Mouse (Mus musculus) layer of hippocampus, postnatal 36 days (tissue): Measurements from ENCODE around the gene Ints7. TPM values are rescaled to one million over a fixed set of nuclear protein-coding genes. Genes with fewer than 3 reads are reported as not detected.

Source experiments
- DNase-seq, 2 experiments: peaks; one replicate each; pipeline ENCODE4 v3.0.0; 2022
- total RNA-seq, 2 experiments: library from RNA; stranded (reverse); gene quantifications; 2 replicates each; pipeline ENCODE4 v1.2.3; 2021

Ints7 gene
- total RNA-seq, 2 experiments from 2014 or later = 23.9 to 25.0 TPM

- DNase-seq = no peak
Observed at GRCm38 (mm10) chr1:191632511-191633095, 57.2 kb downstream of the Ints7 start.

DNA sequence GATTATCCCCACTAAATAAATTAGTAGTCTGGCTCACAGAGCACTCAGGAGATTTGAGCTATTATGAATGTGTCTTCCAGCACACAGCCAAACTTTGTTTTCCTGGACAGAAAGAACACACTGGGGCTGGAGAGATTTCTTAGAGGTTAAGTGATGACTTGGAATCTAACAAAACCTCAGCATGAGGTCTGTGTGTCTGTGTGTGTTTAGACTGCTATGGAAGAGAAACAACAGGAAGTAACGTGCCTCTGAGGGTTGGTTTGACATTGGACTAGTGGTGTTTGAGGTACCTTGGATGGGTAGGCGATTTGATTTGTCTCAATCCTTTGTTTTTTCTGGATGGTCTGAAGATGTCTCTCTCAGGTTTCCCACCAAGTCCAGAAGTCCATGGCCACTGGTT lies 58.7 kb downstream of the Ints7 start:
- DNase-seq = no peak

DNA sequence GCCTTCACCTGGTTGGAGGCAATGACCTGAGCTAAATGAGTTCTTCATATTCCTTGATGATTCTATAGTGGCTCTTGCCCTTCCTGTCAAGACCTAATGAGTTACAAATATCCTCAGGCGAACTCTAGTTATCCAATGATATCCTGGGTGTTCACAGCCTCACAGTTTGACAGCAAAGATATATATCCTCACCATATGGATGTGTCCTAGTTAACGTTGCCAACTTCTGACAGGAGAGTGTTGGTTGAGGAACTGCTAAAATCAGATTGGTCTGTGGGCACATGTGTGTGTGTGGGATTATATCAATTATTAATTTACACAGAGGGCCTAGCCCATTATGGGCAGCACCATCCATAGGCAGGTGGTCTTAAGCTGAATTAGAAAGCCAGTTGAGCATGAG lies 63.0 kb downstream of the Ints7 start:
- DNase-seq = no peak

DNA sequence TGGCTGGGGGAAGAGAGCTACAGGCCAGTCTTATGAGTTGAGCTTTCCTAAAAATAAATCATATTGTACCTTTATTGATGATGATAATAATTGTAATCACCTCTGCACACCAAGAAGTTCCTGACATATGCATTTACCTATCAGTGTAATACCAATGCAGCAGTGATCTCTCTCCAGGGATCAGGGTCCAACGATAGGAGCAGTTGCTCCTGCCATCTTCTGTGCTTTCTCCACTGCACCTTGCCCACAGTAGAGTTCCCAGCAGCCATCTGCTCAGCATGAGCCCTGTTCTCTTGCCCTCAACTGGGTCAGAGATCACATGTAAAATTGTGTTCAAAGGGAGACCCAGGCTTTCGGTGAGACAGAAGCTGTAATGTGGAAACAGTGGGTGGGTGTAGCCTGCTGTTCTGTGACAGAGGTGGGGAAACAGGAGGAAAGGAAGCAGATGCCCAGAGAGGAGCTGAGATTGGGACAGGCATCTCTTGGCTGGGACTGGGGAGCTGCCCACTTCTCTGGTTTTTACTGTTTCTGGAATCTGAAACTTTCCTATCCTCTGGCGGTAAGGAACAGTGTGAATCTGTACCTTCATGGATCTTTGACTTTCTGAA lies 63.9 kb downstream of the Ints7 start:
- no peak for DNase-seq

- no peak for DNase-seq
Observed at GRCm38 (mm10) chr1:191640146-191640545, 64.7 kb downstream of the Ints7 start.

DNA sequence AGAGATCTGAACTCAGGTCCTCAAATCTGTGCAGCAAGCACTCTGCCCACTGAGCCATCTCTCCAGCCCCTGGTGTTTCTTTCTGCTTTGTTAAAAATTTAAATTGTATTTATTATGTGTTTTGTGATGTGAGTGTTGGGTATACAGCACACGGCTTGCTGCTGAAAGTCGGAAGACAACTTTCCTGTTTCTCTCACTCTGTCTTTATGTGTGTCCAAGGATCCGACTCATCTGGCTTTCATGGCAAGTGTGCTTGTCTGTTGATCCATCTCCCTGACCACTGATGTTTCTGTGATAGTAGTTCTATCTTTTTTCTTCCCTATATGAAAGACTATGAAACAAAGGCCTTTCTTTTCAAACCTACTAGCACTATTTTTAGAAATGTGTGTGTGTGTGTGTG lies 65.4 kb downstream of the Ints7 start:
- no peak for DNase-seq

GRCm38 (mm10) chr1:191641438-191641837 lies 66.0 kb downstream of the Ints7 start:
- no peak for DNase-seq

DNA sequence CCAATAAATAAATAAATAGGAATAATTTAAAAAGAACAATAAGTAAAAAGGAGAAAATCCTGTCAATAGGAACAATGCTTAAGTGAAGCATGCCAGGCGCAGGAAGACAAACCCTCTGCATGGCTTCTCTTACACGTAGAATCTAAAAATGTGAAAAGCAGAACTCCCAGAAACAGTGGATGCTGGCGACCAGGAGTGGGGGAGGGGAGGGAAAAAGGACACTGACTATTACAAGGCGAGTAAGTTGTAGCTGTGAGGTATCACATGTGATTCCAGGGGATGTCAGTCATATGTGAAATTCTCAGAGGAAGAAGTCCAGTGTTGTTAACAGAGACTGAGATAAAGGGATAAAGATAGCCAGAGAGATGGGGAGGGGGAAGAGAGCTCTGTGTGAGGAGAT lies 67.5 kb downstream of the Ints7 start:
- no peak for DNase-seq

- DNase-seq = no peak
Observed at GRCm38 (mm10) chr1:191645921-191646320, 70.5 kb downstream of the Ints7 start.

DNA sequence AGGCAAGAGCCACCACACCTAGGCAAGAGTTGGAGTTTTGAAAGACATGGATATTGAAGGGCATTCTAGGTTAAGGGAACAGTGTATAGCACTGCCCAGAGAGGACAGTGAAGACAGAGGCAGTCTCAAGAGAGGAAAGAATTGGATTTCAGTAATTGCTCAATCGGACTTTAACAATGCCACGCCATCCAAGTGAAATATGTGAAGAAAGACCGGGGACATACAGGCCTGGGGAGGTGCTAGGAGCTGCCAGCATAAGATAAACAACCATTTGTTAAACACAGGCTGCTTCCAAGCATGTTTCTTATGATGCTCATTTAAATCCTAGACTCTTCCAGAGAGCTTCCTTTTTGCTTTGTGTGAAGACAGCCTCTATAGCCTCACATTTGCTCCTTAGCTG lies 72.2 kb downstream of the Ints7 start:
- no peak for DNase-seq

GRCm38 (mm10) chr1:191659441-191659840 lies 84.0 kb downstream of the Ints7 start:
- no peak for DNase-seq

GRCm38 (mm10) chr1:191661019-191661796 lies 85.8 kb downstream of the Ints7 start:
- DNase-seq = no peak

- no peak for DNase-seq
Observed at GRCm38 (mm10) chr1:191662178-191662898, 86.9 kb downstream of the Ints7 start.

GRCm38 (mm10) chr1:191662899-191663500 lies 87.6 kb downstream of the Ints7 start:
- no peak for DNase-seq

DNA sequence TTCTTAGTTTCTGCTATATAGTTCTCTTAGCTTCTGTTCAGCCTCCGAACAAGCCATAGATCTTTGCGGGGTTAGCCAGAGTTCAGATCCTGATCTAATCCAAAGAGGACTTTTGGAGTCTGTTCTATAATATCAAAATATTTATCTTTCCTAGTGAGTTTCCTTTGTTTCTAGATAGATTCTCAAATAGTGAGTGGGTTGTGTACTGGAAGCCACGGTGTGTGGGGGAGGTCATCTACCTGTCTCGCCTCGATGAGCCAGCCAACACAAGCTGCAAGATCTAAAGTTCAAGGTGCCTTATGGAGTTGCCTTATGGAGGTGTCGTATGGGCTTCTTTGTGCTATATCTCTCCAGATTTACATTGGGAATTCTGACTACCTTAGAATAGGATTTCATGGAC lies 88.2 kb downstream of the Ints7 start:
- DNase-seq = no peak

GRCm38 (mm10) chr1:191666351-191666750 lies 90.9 kb downstream of the Ints7 start:
- no peak for DNase-seq

DNA sequence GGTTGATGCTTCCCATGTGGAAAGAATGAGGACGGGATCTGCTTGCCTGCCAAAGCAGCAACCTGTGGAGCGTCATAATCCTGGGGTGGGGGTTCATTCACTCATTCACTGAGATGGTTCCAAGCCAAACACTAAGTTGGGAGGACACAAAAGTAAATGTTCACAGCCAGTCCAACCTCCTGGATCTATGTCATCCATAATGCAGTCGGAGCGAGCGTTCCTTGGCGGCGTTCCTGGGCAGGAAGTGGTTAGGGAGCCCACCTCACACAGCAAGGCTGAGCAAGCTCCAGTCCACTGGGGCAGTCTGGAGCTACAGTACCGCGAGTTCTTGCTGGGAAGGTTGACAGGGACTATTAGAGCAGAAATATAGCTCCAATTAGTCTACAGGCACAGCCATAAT lies 92.6 kb downstream of the Ints7 start:
- no peak for DNase-seq

Other genes starting within 250 kb of the Ints7 start
- gene Tmem206, start 249.7 kb upstream of the Ints7 start, total RNA-seq = 1 to 10 TPM; 9.2 to 9.3 TPM
- 10 to 100 TPM; 68.3 to 77.4 TPM for gene Ppp2r5a, start 172.4 kb upstream of the Ints7 start, total RNA-seq
- under 1 TPM; 0.73 to 0.80 TPM for gene Dtl, start 92 bp upstream of the Ints7 start, total RNA-seq
- gene Lpgat1, start 142.2 kb downstream of the Ints7 start, total RNA-seq = 100 to 1,000 TPM; 117 to 128 TPM
- 1 to 10 TPM; 2.6 to 2.9 TPM for gene Nek2, start 245.8 kb downstream of the Ints7 start, total RNA-seq